9 mouse cellular contexts compared by ENCODE assay signal in the genomic region with DNA sequence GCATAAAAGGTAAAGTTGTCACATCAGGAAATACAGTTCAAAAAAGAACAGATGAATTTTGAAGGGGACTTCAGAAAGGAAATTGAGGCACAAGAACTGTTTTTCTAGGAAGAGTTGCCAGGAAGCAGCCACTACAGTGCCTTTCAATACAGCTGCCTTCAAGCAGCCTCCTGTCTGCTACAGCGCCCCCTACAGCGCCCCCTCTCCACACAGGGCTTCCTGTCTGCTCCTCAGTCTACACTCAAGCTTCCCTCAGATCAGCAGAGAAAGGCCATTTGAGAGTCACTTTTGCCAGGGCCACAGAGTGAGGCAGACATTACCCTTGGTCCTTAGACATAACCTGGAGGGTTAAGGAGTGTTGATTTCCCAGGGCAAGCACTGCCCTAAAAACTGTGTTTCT. TPM values are rescaled to one million over a fixed set of nuclear protein-coding genes. Genes with fewer than 3 reads are reported as not detected.
DNase-seq lines count a peak whose midpoint lies in the region; ATAC-seq and TF ChIP-seq lines count a peak whose summit lies in the region.
"Had no signal": no experiment of that assay in that cellular context is flagged by ENCODE, and none has a peak within 500 bp of the region (broad histone marks: within the 10 kb centered on the region; RNA-seq: fewer than 3 reads in every experiment).

No protein-coding gene starts in this region.

- H3K27me3 ChIP-seq in heart, postnatal 0 days (ENCODE audit: control insufficient read depth, insufficient read depth, low read length), result no peaks in the 10 kb centered on the region
- H3K27me3 ChIP-seq in heart, embryonic 10.5 days (ENCODE audit: insufficient read depth, poor library complexity, severe bottlenecking), result no peaks in the 10 kb centered on the region
- no peaks in the 10 kb centered on the region for H3K27me3 ChIP-seq in embryonic facial prominence, embryonic 10.5 days (replicated peaks; ENCODE audit: low read depth, poor library complexity, severe bottlenecking)
- no peaks in the 10 kb centered on the region for H3K27me3 ChIP-seq in neural tube, embryonic 15.5 days (replicated peaks)

- 15% methylated on average over 2 of the region's 2 CpGs for WGBS in heart, postnatal 0 days
- WGBS in heart, embryonic 10.5 days, result 22% methylated on average over 2 of the region's 2 CpGs
- WGBS in embryonic facial prominence, embryonic 10.5 days, result 13% methylated on average over 2 of the region's 2 CpGs
- WGBS in neural tube, embryonic 15.5 days, result 26% methylated on average over 2 of the region's 2 CpGs

- H3K9me3 ChIP-seq in heart, postnatal 0 days (replicated peaks; ENCODE audit: control insufficient read depth, low read length), result no peaks in the 10 kb centered on the region
- no peaks in the 10 kb centered on the region for H3K9me3 ChIP-seq in heart, embryonic 10.5 days
- no peaks in the 10 kb centered on the region for H3K9me3 ChIP-seq in embryonic facial prominence, embryonic 10.5 days
- H3K9me3 ChIP-seq in neural tube, embryonic 15.5 days (replicated peaks), result no peaks in the 10 kb centered on the region

- DNase-seq in heart, postnatal 0 days (ENCODE audit: low spot score), result no peak
- no peak for DNase-seq in heart, embryonic 10.5 days (ENCODE audit: low spot score)
- DNase-seq in CD8-positive naive resting alpha-beta T cell, adult 2 months (ENCODE audit: low read depth in 2 of 2, low spot score in 2 of 2), result peak; percentile 19 to 41
- DNase-seq in embryonic facial prominence, embryonic 10.5 days (ENCODE audit: low spot score), result peak; percentile 17
- peak; percentile 9 to 37 for DNase-seq in natural killer cell, adult 2 months (ENCODE audit: low spot score in 2 of 2)
- DNase-seq in right cerebral cortex, adult 18-20 months, result no peak
- DNase-seq in urinary bladder, postnatal 36 days (ENCODE audit: low spot score in 2 of 2), result no peak
- DNase-seq: midbrain, embryonic 14.5 days had no signal

- H3K9ac ChIP-seq in heart, postnatal 0 days (replicated peaks; ENCODE audit: low read depth, low read length), result no peak overlapping the region
- no peak overlapping the region for H3K9ac ChIP-seq in neural tube, embryonic 15.5 days (replicated peaks)

- no peak for TF ChIP-seq EP300 in heart, postnatal 0 days (IDR thresholded peaks at IDR 0.05; ENCODE audit: low read depth)

- no peak for ATAC-seq in heart, postnatal 0 days (ENCODE audit: insufficient read depth, low read depth)
- no peak for ATAC-seq in neural tube, embryonic 15.5 days (ENCODE audit: low FRiP score)

- peak; percentile 23; the same call in 1 of the 2 replicates for TF ChIP-seq CTCF in heart, postnatal 0 days (IDR thresholded peaks at IDR 0.05; ENCODE audit: low read depth)

- no peaks in the 10 kb centered on the region for H3K36me3 ChIP-seq in heart, postnatal 0 days (replicated peaks; ENCODE audit: control insufficient read depth, insufficient read depth, low read length)
- no peaks in the 10 kb centered on the region for H3K36me3 ChIP-seq in heart, embryonic 10.5 days
- H3K36me3 ChIP-seq in embryonic facial prominence, embryonic 10.5 days (replicated peaks), result no peaks in the 10 kb centered on the region
- no peaks in the 10 kb centered on the region for H3K36me3 ChIP-seq in neural tube, embryonic 15.5 days

- H3K4me3 ChIP-seq in heart, postnatal 0 days (ENCODE audit: low read depth, low read length), result no peak overlapping the region
- no peak overlapping the region for H3K4me3 ChIP-seq in heart, embryonic 10.5 days
- no peak overlapping the region for H3K4me3 ChIP-seq in embryonic facial prominence, embryonic 10.5 days
- no peak overlapping the region for H3K4me3 ChIP-seq in neural tube, embryonic 15.5 days (replicated peaks)

- H3K4me1 ChIP-seq in heart, postnatal 0 days (ENCODE audit: control insufficient read depth, insufficient read depth), result no peaks in the 10 kb centered on the region
- 0 out of 2 replicates have a peak, but pooled peaks cover 4% of the 10 kb centered on the region for H3K4me1 ChIP-seq in heart, embryonic 10.5 days
- peaks cover 4% of the 10 kb centered on the region; the same call in 1 of the 2 replicates for H3K4me1 ChIP-seq in embryonic facial prominence, embryonic 10.5 days
- no peaks in the 10 kb centered on the region for H3K4me1 ChIP-seq in neural tube, embryonic 15.5 days

- no peak overlapping the region for H3K4me2 ChIP-seq in heart, postnatal 0 days (ENCODE audit: low read depth, low read length)
- no peak overlapping the region for H3K4me2 ChIP-seq in neural tube, embryonic 15.5 days

- H3K27ac ChIP-seq in heart, postnatal 0 days (ENCODE audit: low read depth), result no peak overlapping the region
- no peak overlapping the region for H3K27ac ChIP-seq in heart, embryonic 10.5 days
- no peak overlapping the region for H3K27ac ChIP-seq in embryonic facial prominence, embryonic 10.5 days (replicated peaks)
- no peak overlapping the region for H3K27ac ChIP-seq in neural tube, embryonic 15.5 days (replicated peaks)

RNA-seq across cellular contexts. Expression of gene Trdmt1, which starts 6.7 kb away (rescaled TPM):
- total RNA-seq in heart, postnatal 0 days (2014; rRNA removed; ENCODE audit: low replicate concordance), result 5.7 and 19.0 TPM in 2 replicates
- 9.3 and 10.3 TPM in 2 replicates for polyA plus RNA-seq in heart, postnatal 0 days (2015; fragmentation: Nextera tagmentation; extraction: Ambion mirVana)
- 8.7 and 10.4 TPM in 2 replicates for polyA plus RNA-seq in heart, embryonic 10.5 days (2016; fragmentation: Nextera tagmentation; extraction: Ambion mirVana)
- polyA plus RNA-seq in embryonic facial prominence, embryonic 10.5 days (2016; fragmentation: Nextera tagmentation; extraction: Ambion mirVana), result 7.5 TPM in 2 replicates
- 8.8 and 9.7 TPM in 2 replicates for polyA plus RNA-seq in neural tube, embryonic 15.5 days (2015; fragmentation: Nextera tagmentation; extraction: Ambion mirVana)

RNA-seq across cellular contexts. Expression of gene Vim, which starts 36.0 kb away (rescaled TPM):
- 2,529 and 2,768 TPM in 2 replicates for total RNA-seq in heart, postnatal 0 days (2014; rRNA removed; ENCODE audit: low replicate concordance)
- 696 and 707 TPM in 2 replicates for polyA plus RNA-seq in heart, postnatal 0 days (2015; fragmentation: Nextera tagmentation; extraction: Ambion mirVana)
- polyA plus RNA-seq in heart, embryonic 10.5 days (2016; fragmentation: Nextera tagmentation; extraction: Ambion mirVana), result 590 and 679 TPM in 2 replicates
- polyA plus RNA-seq in embryonic facial prominence, embryonic 10.5 days (2016; fragmentation: Nextera tagmentation; extraction: Ambion mirVana), result 433 and 466 TPM in 2 replicates
- 441 and 489 TPM in 2 replicates for polyA plus RNA-seq in neural tube, embryonic 15.5 days (2015; fragmentation: Nextera tagmentation; extraction: Ambion mirVana)

RNA-seq across cellular contexts. Expression of gene Cubn, which starts 46.1 kb away (rescaled TPM):
- 0.73 and 1.5 TPM in 2 replicates for total RNA-seq in heart, postnatal 0 days (2014; rRNA removed; ENCODE audit: low replicate concordance)
- polyA plus RNA-seq in heart, postnatal 0 days (2015; fragmentation: Nextera tagmentation; extraction: Ambion mirVana), result 0.27 and 0.30 TPM in 2 replicates
- 0.32 and 0.34 TPM in 2 replicates for polyA plus RNA-seq in heart, embryonic 10.5 days (2016; fragmentation: Nextera tagmentation; extraction: Ambion mirVana)
- 0.11 and 0.14 TPM in 2 replicates for polyA plus RNA-seq in embryonic facial prominence, embryonic 10.5 days (2016; fragmentation: Nextera tagmentation; extraction: Ambion mirVana)
- 0.32 and 0.88 TPM in 2 replicates for polyA plus RNA-seq in neural tube, embryonic 15.5 days (2015; fragmentation: Nextera tagmentation; extraction: Ambion mirVana)

Comparison
In these comparisons a context has a peak if more than half of its experiments do, and no peak if none do; other contexts are left out.
1. DNase-seq: peak in CD8-positive naive resting alpha-beta T cell, adult 2 months (2 of 2), embryonic facial prominence, embryonic 10.5 days (single experiment) and natural killer cell, adult 2 months (2 of 2); none in heart, postnatal 0 days (single experiment), heart, embryonic 10.5 days (single experiment), right cerebral cortex, adult 18-20 months (single experiment) and urinary bladder, postnatal 36 days (0 of 2).